Mouse (Mus musculus): ENCODE measurements around the gene Ilf2. TPM values are rescaled to one million over a fixed set of nuclear protein-coding genes. Genes with fewer than 3 reads are reported as not detected.
A peak's percentile ranks its signal among the peaks of the same experiment; 100 is the strongest.

Ilf2 gene
- polyA plus RNA-seq, 1 experiment = 50.4 TPM

DNA sequence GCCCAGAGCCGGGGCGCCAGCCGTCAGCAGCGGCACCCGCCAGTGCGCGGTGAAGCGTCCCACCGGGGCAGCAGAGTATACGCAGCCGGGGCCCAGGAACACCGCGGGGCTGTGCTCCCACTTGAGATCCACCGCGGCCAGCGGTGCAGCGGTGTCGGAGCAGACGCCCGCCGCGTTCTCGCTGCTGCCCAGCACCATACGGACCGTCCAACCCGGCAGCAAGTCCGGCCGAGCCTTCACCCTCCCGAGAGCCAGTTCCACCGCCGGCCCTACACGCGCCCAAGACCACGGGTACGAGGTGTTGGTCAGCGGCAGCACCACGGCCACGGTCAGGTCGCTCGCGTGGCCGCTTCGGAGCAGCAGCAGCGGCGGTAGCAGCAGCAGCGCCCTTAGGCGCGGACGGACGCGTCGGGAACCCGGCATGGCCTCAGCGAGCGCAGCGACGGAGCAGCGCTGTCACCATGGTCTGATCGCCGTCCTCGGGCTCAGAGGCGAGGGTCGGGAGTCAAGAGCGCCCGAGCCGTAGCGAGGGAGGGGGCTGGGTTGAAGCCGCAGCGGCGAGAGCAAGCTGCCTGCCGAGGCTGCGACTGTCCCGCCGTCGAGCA is 10.7 kb upstream of the Ilf2 start:
- Histone ChIP-seq H3K4me3 (peak overlapping the region; percentile 19), H3K4me2 (ENCODE audit: low read depth) (peak overlapping the region; percentile 92), H3K79me2 (ENCODE audit: control insufficient read depth, insufficient read depth) (no peaks in the 10 kb centered on the region), H3K27me3 (ENCODE audit: control insufficient read depth, insufficient read depth, insufficient read length) (peaks cover 15% of the 10 kb centered on the region), H3K36me3 (ENCODE audit: control insufficient read depth, insufficient read depth) (no peaks in the 10 kb centered on the region), H3ac (ENCODE audit: control insufficient read depth, insufficient read length) (no peak overlapping the region)
- TF ChIP-seq SRF (IDR thresholded peaks at IDR 0.05; ENCODE audit: control insufficient read depth, insufficient read length, low read depth) = no peak
- TF ChIP-seq MYOG (IDR thresholded peaks at IDR 0.05; ENCODE audit: control insufficient read depth in 1 of 3, insufficient read depth in 1 of 3, insufficient read length in 2 of 3, low read depth in 2 of 3) = peak in 1 of 3 experiments; percentile 1

DNA sequence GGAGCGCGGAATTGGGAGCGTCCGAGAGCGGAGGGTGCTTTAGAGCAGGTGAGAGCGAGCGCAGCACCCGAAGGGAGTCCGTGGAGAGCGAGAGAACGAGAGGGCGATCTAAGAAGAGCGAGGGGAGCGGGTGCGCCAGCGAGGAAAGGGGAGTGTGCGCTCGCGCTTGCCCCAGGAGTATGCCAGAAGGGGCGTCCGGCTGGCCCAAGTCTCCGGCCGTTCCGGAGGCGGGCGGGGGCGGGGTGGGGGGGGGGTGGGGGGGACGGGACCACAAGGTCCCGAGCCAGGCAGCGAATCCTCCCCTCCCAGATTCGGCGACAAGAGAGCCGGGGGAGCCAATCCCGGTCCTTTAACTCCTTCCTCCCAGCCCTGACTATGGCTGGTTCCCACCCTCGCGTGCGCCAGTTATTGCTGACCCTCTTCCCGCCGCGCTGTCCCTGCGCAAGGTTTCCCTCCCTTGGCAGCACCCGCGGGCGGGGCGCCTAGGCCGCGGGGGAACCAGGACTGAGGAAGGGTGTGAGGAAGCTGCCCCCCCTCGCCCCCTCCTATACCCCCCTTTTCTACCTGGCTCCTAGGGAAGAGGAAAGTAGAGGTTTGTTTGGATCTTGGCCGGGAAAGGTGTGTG is 10.1 kb upstream of the Ilf2 start, which contains the start of gene Npr1:
Gene Npr1 (minus strand): TSS at position 181 of the 625 bp plus-strand sequence.
- Histone ChIP-seq H3K4me3 (peak within 1 kb of the TSS; percentile 19), H3ac (ENCODE audit: control insufficient read depth, insufficient read length) (no peak within 1 kb of the TSS), H3K4me2 (ENCODE audit: low read depth) (peak within 1 kb of the TSS; percentile 92), H3K79me2 (ENCODE audit: control insufficient read depth, insufficient read depth) (no peaks in the 10 kb centered on the region), H3K27me3 (ENCODE audit: control insufficient read depth, insufficient read depth, insufficient read length) (peaks cover 15% of the 10 kb centered on the region), H3K36me3 (ENCODE audit: control insufficient read depth, insufficient read depth) (no peaks in the 10 kb centered on the region)
- TF ChIP-seq MAX (IDR thresholded peaks at IDR 0.05; ENCODE audit: low read depth) (no peak), CEBPB (IDR thresholded peaks at IDR 0.05; ENCODE audit: insufficient read depth, poor library complexity, severe bottlenecking) (no peak), E2F4 (IDR thresholded peaks at IDR 0.05; ENCODE audit: insufficient read depth) (no peak), SRF (IDR thresholded peaks at IDR 0.05; ENCODE audit: control insufficient read depth, insufficient read length, low read depth) (no peak), TCF12 (IDR thresholded peaks at IDR 0.05; ENCODE audit: insufficient read depth, poor library complexity, severe bottlenecking) (no peak), POLR2A (IDR thresholded peaks at IDR 0.05; ENCODE audit: insufficient read length, low read depth) (no peak), USF1 (IDR thresholded peaks at IDR 0.05; ENCODE audit: low read depth) (no peak), REST (IDR thresholded peaks at IDR 0.05; ENCODE audit: insufficient read depth, insufficient read length) (no peak), MYOD1 (IDR thresholded peaks at IDR 0.05; ENCODE audit: control insufficient read depth in 1 of 3, insufficient read length in 2 of 3, low read depth in 2 of 3) (no peak)

DNA sequence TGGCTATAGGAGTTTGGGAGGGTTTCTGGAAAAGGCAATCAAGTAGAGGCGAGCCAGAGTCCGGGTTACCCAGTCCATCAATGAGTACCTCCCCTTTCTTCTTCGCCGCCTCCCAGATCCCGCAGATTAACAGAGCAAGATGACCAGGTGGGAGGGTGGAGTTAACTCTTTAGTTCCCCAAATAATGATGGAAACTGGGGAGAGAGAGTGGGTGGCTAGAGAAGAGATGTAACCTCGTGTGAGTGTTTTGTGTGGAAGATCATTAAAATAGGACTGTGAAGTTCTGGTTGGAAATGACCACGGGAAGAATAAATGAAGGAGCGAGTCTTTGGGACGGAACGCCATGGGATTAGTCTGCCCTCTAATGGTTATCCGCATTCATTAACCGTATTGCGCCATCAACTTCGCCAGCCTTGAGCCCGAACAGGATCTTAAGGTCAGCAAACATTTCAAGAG is 9.6 kb upstream of the Ilf2 start:
- Histone ChIP-seq H3K27me3 (ENCODE audit: control insufficient read depth, insufficient read depth, insufficient read length) (peaks cover 15% of the 10 kb centered on the region), H3K79me2 (ENCODE audit: control insufficient read depth, insufficient read depth) (no peaks in the 10 kb centered on the region), H3K4me2 (ENCODE audit: low read depth) (peak overlapping the region; percentile 92), H3K36me3 (ENCODE audit: control insufficient read depth, insufficient read depth) (no peaks in the 10 kb centered on the region), H3ac (ENCODE audit: control insufficient read depth, insufficient read length) (no peak overlapping the region), H3K4me3 (peak overlapping the region; percentile 19)
- TF ChIP-seq TCF3 (IDR thresholded peaks at IDR 0.05; ENCODE audit: insufficient read length, low read depth) (no peak), CEBPB (IDR thresholded peaks at IDR 0.05; ENCODE audit: insufficient read depth, poor library complexity, severe bottlenecking) (peak; percentile 91)

DNA sequence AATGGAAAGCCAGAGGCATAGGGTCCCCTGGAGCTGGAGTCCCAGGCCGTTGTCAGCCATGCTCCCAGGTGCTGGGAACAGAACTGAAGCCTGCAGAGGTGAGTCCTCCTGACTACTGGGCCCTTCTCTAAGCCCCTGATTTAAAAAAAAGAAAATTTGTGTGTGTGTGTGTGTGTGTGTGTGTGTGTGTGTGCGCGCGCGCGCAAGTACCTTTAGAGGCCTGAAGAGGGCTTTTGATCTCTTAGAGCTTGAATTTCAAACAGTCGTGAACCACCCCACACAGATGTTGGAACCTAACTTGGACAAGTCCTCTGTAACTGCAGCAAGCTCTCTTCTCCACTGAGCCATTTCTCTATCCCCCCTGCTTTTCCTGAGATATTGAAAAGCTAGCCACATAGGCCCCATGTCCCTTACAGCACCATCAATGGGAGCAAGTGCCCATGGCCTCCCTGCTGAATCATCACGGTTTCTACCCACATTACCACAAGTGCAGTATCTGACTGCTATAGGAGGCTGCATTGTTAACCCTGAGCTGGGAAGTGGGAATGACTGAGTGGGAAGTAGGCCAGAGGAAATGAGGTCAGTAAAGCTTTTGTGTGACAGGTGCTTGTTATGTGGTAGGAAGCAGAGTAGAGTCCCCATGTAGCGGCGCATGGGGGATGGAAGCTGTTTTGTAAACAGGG is 8.2 kb upstream of the Ilf2 start:
- Histone ChIP-seq H3K27me3 (ENCODE audit: control insufficient read depth, insufficient read depth, insufficient read length) (peaks cover 15% of the 10 kb centered on the region), H3K4me2 (ENCODE audit: low read depth) (no peak overlapping the region), H3K4me3 (no peak overlapping the region), H3ac (ENCODE audit: control insufficient read depth, insufficient read length) (no peak overlapping the region), H3K36me3 (ENCODE audit: control insufficient read depth, insufficient read depth) (no peaks in the 10 kb centered on the region), H3K79me2 (ENCODE audit: control insufficient read depth, insufficient read depth) (no peaks in the 10 kb centered on the region)
- no peak for TF ChIP-seq E2F4 (IDR thresholded peaks at IDR 0.05; ENCODE audit: insufficient read depth)
- TF ChIP-seq MAX (IDR thresholded peaks at IDR 0.05; ENCODE audit: low read depth) = no peak
- no peak for TF ChIP-seq POLR2A (IDR thresholded peaks at IDR 0.05; ENCODE audit: insufficient read length, low read depth)
- TF ChIP-seq CEBPB (IDR thresholded peaks at IDR 0.05; ENCODE audit: insufficient read depth, poor library complexity, severe bottlenecking) = no peak
- TF ChIP-seq TCF3 (IDR thresholded peaks at IDR 0.05; ENCODE audit: insufficient read length, low read depth) = no peak
- TF ChIP-seq MYOD1 (IDR thresholded peaks at IDR 0.05; ENCODE audit: control insufficient read depth in 1 of 3, insufficient read length in 2 of 3, low read depth in 2 of 3) = no peak
- TF ChIP-seq SRF (IDR thresholded peaks at IDR 0.05; ENCODE audit: control insufficient read depth, insufficient read length, low read depth) = no peak
- TF ChIP-seq MYOG (IDR thresholded peaks at IDR 0.05; ENCODE audit: control insufficient read depth in 1 of 3, insufficient read depth in 1 of 3, insufficient read length in 2 of 3, low read depth in 2 of 3) = no peak
- no peak for TF ChIP-seq POLR2AphosphoS2 (IDR thresholded peaks at IDR 0.05; ENCODE audit: insufficient read length, low read depth)
- TF ChIP-seq USF1 (IDR thresholded peaks at IDR 0.05; ENCODE audit: low read depth) = no peak
- TF ChIP-seq TCF12 (IDR thresholded peaks at IDR 0.05; ENCODE audit: insufficient read depth, poor library complexity, severe bottlenecking) = no peak
- no peak for TF ChIP-seq REST (IDR thresholded peaks at IDR 0.05; ENCODE audit: insufficient read depth, insufficient read length)

DNA sequence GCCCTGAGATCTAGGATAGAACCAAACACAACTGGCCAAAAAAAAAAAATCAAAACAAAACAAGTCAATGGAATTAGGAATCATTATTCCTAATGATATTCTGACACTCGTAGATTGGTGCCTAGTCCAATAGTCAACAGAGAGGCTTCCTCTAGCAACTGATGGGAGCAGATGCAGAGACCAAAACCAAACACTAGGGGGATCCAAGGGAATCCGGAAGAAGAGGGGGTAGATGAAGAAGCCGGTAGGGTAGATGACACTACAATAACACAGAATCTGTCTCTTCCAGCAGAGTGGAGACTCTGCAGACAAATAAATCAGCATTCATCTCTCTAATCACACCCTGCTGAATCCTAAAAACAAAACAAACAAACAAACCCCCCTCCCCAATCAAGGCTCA is 3.7 kb upstream of the Ilf2 start:
- H3ac ChIP-seq (ENCODE audit: control insufficient read depth, insufficient read length) = no peak overlapping the region
- TF ChIP-seq USF1 (IDR thresholded peaks at IDR 0.05; ENCODE audit: low read depth) (no peak), SRF (IDR thresholded peaks at IDR 0.05; ENCODE audit: control insufficient read depth, insufficient read length, low read depth) (no peak), POLR2AphosphoS2 (IDR thresholded peaks at IDR 0.05; ENCODE audit: insufficient read length, low read depth) (no peak), MYOD1 (IDR thresholded peaks at IDR 0.05; ENCODE audit: control insufficient read depth in 1 of 3, insufficient read length in 2 of 3, low read depth in 2 of 3) (no peak), MAX (IDR thresholded peaks at IDR 0.05; ENCODE audit: low read depth) (no peak), TCF12 (IDR thresholded peaks at IDR 0.05; ENCODE audit: insufficient read depth, poor library complexity, severe bottlenecking) (no peak), TCF3 (IDR thresholded peaks at IDR 0.05; ENCODE audit: insufficient read length, low read depth) (no peak), E2F4 (IDR thresholded peaks at IDR 0.05; ENCODE audit: insufficient read depth) (no peak), REST (IDR thresholded peaks at IDR 0.05; ENCODE audit: insufficient read depth, insufficient read length) (no peak), MYOG (IDR thresholded peaks at IDR 0.05; ENCODE audit: control insufficient read depth in 1 of 3, insufficient read depth in 1 of 3, insufficient read length in 2 of 3, low read depth in 2 of 3) (no peak), POLR2A (IDR thresholded peaks at IDR 0.05; ENCODE audit: insufficient read length, low read depth) (no peak), CEBPB (IDR thresholded peaks at IDR 0.05; ENCODE audit: insufficient read depth, poor library complexity, severe bottlenecking) (no peak)
- no peak overlapping the region for H3K4me2 ChIP-seq (ENCODE audit: low read depth)
- H3K4me3 ChIP-seq = no peak overlapping the region
- no peaks in the 10 kb centered on the region for H3K27me3 ChIP-seq (ENCODE audit: control insufficient read depth, insufficient read depth, insufficient read length)
- H3K36me3 ChIP-seq (ENCODE audit: control insufficient read depth, insufficient read depth) = no peaks in the 10 kb centered on the region
- H3K79me2 ChIP-seq (ENCODE audit: control insufficient read depth, insufficient read depth) = peaks cover 11% of the 10 kb centered on the region
